Mouse (Mus musculus) heart, embryonic 14.5 days (tissue): ENCODE results near the gene Bcl6b. TPM values are rescaled to one million over a fixed set of nuclear protein-coding genes. Genes with fewer than 3 reads are reported as not detected.

Experiments
- ATAC-seq: fragments of 200-750 bp; cut with Nextera tagmentation; 2 replicates; pipeline ENCODE4 v1.8.0; 2017; ENCODE audit warnings: low read depth, moderate TSS enrichment; ENCODE audit not compliant: insufficient number of reproducible peaks, insufficient read depth, low FRiP score
- H3K27ac ChIP-seq, 2 experiments: fragments of 200-500 bp in 1 of 2; fragments of 300-500 bp in 1 of 2; sonication (generic) in 1 of 2; replicated peaks in 1 of 2; 2 replicates each; pipeline ENCODE4 v1.5.1; 2012 to 2014; ENCODE audit warnings: low read depth in 2 of 2, low read length in 2 of 2, control low read depth in 1 of 2, mild to moderate bottlenecking in 1 of 2, mixed read lengths in 1 of 2; ENCODE audit not compliant: control insufficient read depth in 1 of 2, insufficient read depth in 1 of 2
- H3K27me3 ChIP-seq: fragments of 300-500 bp; sonication (generic); 2 replicates; pipeline ENCODE4 v1.6.1; 2014; ENCODE audit warnings: mild to moderate bottlenecking, low read length, control low read depth; ENCODE audit not compliant: control insufficient read depth, insufficient read depth
- H3K36me3 ChIP-seq: fragments of 300-500 bp; sonication (generic); 2 replicates; pipeline ENCODE4 v1.6.1; 2014; ENCODE audit warnings: mild to moderate bottlenecking, control low read depth, low read length, mixed read lengths; ENCODE audit not compliant: control insufficient read depth, insufficient read depth
- H3K4me1 ChIP-seq, 2 experiments: fragments of 200-500 bp in 1 of 2; fragments of 300-500 bp in 1 of 2; sonication (generic) in 1 of 2; 2 replicates each; pipeline ENCODE4 v1.6.1; 2012 to 2014; ENCODE audit warnings: low read length in 2 of 2, control low read depth in 1 of 2, mixed read lengths in 1 of 2; ENCODE audit not compliant: control insufficient read depth in 2 of 2, insufficient read depth in 2 of 2
- H3K4me2 ChIP-seq: fragments of 300-500 bp; sonication (generic); 2 replicates; pipeline ENCODE4 v1.6.1; 2014; ENCODE audit warnings: mild to moderate bottlenecking, low read length
- H3K4me3 ChIP-seq, 2 experiments: fragments of 200-500 bp in 1 of 2; fragments of 300-500 bp in 1 of 2; sonication (generic) in 1 of 2; 2 replicates each; pipeline ENCODE4 v1.5.1; 2012 to 2014; ENCODE audit warnings: low read length in 2 of 2, mild to moderate bottlenecking in 2 of 2, control low read depth in 1 of 2, low read depth in 1 of 2, moderate library complexity in 1 of 2; ENCODE audit not compliant: control insufficient read depth in 1 of 2, insufficient read depth in 1 of 2
- H3K9ac ChIP-seq: fragments of 300-500 bp; sonication (generic); 2 replicates; pipeline ENCODE4 v1.6.1; 2014; ENCODE audit warnings: mild to moderate bottlenecking, low read length
- H3K9me3 ChIP-seq: fragments of 300-500 bp; sonication (generic); 2 replicates; pipeline ENCODE4 v1.6.1; 2016; ENCODE audit warnings: low read length, control low read depth; ENCODE audit not compliant: control insufficient read depth
- WGBS: fragments of 180-500 bp; shearing (Covaris S2); extraction: QIAGEN DNeasy Blood & Tissue Kit; methylation state at CpG from one replicate; pipeline ENCODE4 v1.1.7; 2014; 5-methylcytosine and 5-hydroxymethylcytosine counted together
- polyA plus RNA-seq: library from polyadenylated mRNA; unstranded; fragments of >200 nt; fragmentation: Nextera tagmentation; extraction: Ambion mirVana; gene quantifications from 2 replicates; pipeline ENCODE4 v1.2.1, GENCODE M21; 2014

Gene Bcl6b
- polyA plus RNA-seq, 1 experiment from 2014 or later = 18.7 TPM

GRCm38 (mm10) chr11:70232546-70232945 is 2.9 kb upstream of the Bcl6b start:
- peak overlapping the region in 1 of 2 experiments; percentile 24; a peak in 1 of 4 replicates for H3K27ac ChIP-seq
- ATAC-seq = no peak
- peaks cover 16% of the 10 kb centered on the region for H3K36me3 ChIP-seq
- H3K27me3 ChIP-seq = peaks cover 27% of the 10 kb centered on the region
- H3K9me3 ChIP-seq = no peaks in the 10 kb centered on the region
- H3K9ac ChIP-seq = peak overlapping the region; percentile 75
- peaks cover 12 to 40% of the 10 kb centered on the region in 2 experiments for H3K4me1 ChIP-seq
- peak overlapping the region; percentile 72 for H3K4me2 ChIP-seq
- WGBS = 5% methylated on average over 8 of the region's 10 CpGs
- peak overlapping the region; percentile 46 to 59 for H3K4me3 ChIP-seq

GRCm38 (mm10) chr11:70230239-70230727 is 685 bp upstream of the Bcl6b start:
- peak overlapping the region; percentile 53 for H3K4me2 ChIP-seq
- peak overlapping the region; percentile 3 to 45 for H3K4me3 ChIP-seq
- H3K27me3 ChIP-seq = peaks cover 49% of the 10 kb centered on the region
- no peaks in the 10 kb centered on the region for H3K9me3 ChIP-seq
- peak overlapping the region; percentile 72 for H3K9ac ChIP-seq
- ATAC-seq = peak; percentile 72
- peaks cover 13% of the 10 kb centered on the region for H3K36me3 ChIP-seq
- peak overlapping the region; percentile 78 to 83 for H3K27ac ChIP-seq
- WGBS = 1% methylated on average over 32 of the region's 32 CpGs
- peaks cover 18 to 39% of the 10 kb centered on the region in 2 experiments for H3K4me1 ChIP-seq

- Histone ChIP-seq H3K9ac (peak overlapping the region; percentile 72), H3K27me3 (peaks cover 49% of the 10 kb centered on the region), H3K4me3 (peak overlapping the region; percentile 45 to 51), H3K9me3 (no peaks in the 10 kb centered on the region), H3K4me2 (peak overlapping the region; percentile 53), H3K36me3 (peaks cover 8% of the 10 kb centered on the region; the same call in 1 of the 2 replicates), H3K27ac (peak overlapping the region; percentile 78 to 83), H3K4me1 (peaks cover 18 to 39% of the 10 kb centered on the region in 2 experiments)
- peak; percentile 54 for ATAC-seq
- WGBS = under 1% methylated on average over 19 of the region's 19 CpGs
These were observed 770 bp downstream of the Bcl6b start for GRCm38 (mm10) chr11:70228828-70229227.

GRCm38 (mm10) chr11:70227661-70228245 is 1.8 kb downstream of the Bcl6b start:
- Histone ChIP-seq H3K27me3 (peaks cover 49% of the 10 kb centered on the region), H3K36me3 (peaks cover 8% of the 10 kb centered on the region; the same call in 1 of the 2 replicates), H3K4me1 (peaks cover 18 to 33% of the 10 kb centered on the region in 2 experiments), H3K9me3 (no peaks in the 10 kb centered on the region), H3K27ac (peak overlapping the region in 1 of 2 experiments; percentile 83; a peak in 2 of 4 replicates), H3K4me2 (peak overlapping the region; percentile 53), H3K9ac (peak overlapping the region; percentile 72), H3K4me3 (peak overlapping the region; percentile 45 to 51)
- 70% methylated on average over 4 of the region's 4 CpGs for WGBS
- ATAC-seq = no peak

- Histone ChIP-seq H3K4me2 (peak overlapping the region; percentile 53), H3K27me3 (peaks cover 49% of the 10 kb centered on the region), H3K36me3 (peaks cover 8% of the 10 kb centered on the region; the same call in 1 of the 2 replicates), H3K4me1 (peaks cover 18 to 31% of the 10 kb centered on the region in 2 experiments), H3K9ac (peak overlapping the region; percentile 72), H3K4me3 (peak overlapping the region; percentile 20 to 45; a peak in 3 of 4 replicates), H3K9me3 (no peaks in the 10 kb centered on the region), H3K27ac (peak overlapping the region in 1 of 2 experiments; percentile 37; a peak in 1 of 4 replicates)
- ATAC-seq = no peak
- WGBS = 23% methylated on average over 5 of the region's 5 CpGs
These were observed 2.5 kb downstream of the Bcl6b start for GRCm38 (mm10) chr11:70227126-70227525.

GRCm38 (mm10) chr11:70226602-70226890 is 3.1 kb downstream of the Bcl6b start:
- Histone ChIP-seq H3K27me3 (peaks cover 49% of the 10 kb centered on the region), H3K4me1 (peaks cover 22 to 36% of the 10 kb centered on the region in 2 experiments), H3K9me3 (no peaks in the 10 kb centered on the region), H3K27ac (peak overlapping the region in 1 of 2 experiments; percentile 55; a peak in 1 of 4 replicates), H3K4me3 (peak overlapping the region; percentile 20 to 45), H3K4me2 (peak overlapping the region; percentile 53), H3K36me3 (peaks cover 8% of the 10 kb centered on the region; the same call in 1 of the 2 replicates), H3K9ac (peak overlapping the region; percentile 72)
- ATAC-seq = no peak
- 8% methylated on average over 18 of the region's 18 CpGs for WGBS

GRCm38 (mm10) chr11:70225798-70226601 is 3.6 kb downstream of the Bcl6b start:
- ATAC-seq = no peak
- peaks cover 22 to 36% of the 10 kb centered on the region in 2 experiments for H3K4me1 ChIP-seq
- H3K36me3 ChIP-seq = peaks cover 8% of the 10 kb centered on the region; the same call in 1 of the 2 replicates
- 17% methylated on average over 27 of the region's 27 CpGs for whole genome bisulfite sequencing
- H3K27ac ChIP-seq = peak overlapping the region; percentile 22 to 55
- H3K9me3 ChIP-seq = no peaks in the 10 kb centered on the region
- H3K9ac ChIP-seq = peak overlapping the region; percentile 72
- H3K27me3 ChIP-seq = peaks cover 49% of the 10 kb centered on the region
- peak overlapping the region; percentile 20 to 45 for H3K4me3 ChIP-seq
- peak overlapping the region; percentile 53 for H3K4me2 ChIP-seq
